Mouse (Mus musculus) left cerebral cortex, postnatal 14 days (tissue): ENCODE measurements around the gene Tulp4. TPM values are rescaled to one million over a fixed set of nuclear protein-coding genes. Genes with fewer than 3 reads are reported as not detected.

Experiments
- DNase-seq, 2 experiments: peaks; one replicate each; pipeline ENCODE4 v3.0.0; 2021 to 2022; ENCODE audit warnings: low spot score in 2 of 2, mixed read lengths in 1 of 2
- intact Hi-C: fragments of 180-260 bp; cut with DNase I; formaldehyde crosslinking; loops from one replicate; pipeline ENCODE4 v1.15.1; 2025
- long read RNA-seq, 2 experiments: library from polyadenylated mRNA; stranded (forward); transcript quantifications; one replicate each; pipeline ENCODE4 v2.0.0; 2021
- total RNA-seq, 2 experiments: library from RNA; stranded (reverse); gene quantifications; 2 replicates each; pipeline ENCODE4 v1.2.3; 2021

The Tulp4 gene
- total RNA-seq = 100 to 1,000 TPM; 236 to 261 TPM
- long read RNA-seq, experiment 1, partial matches to known transcripts = 10 of 16 reads
- long read RNA-seq, experiment 1, other reads (novel, unspliced or antisense) = 6 of 16 reads
- long read RNA-seq, experiment 2, full-length matches to known transcripts = 1 of 21 reads
- long read RNA-seq, experiment 2, partial matches to known transcripts = 6 of 21 reads
- long read RNA-seq, experiment 2, other reads (novel, unspliced or antisense) = 14 of 21 reads

DNA sequence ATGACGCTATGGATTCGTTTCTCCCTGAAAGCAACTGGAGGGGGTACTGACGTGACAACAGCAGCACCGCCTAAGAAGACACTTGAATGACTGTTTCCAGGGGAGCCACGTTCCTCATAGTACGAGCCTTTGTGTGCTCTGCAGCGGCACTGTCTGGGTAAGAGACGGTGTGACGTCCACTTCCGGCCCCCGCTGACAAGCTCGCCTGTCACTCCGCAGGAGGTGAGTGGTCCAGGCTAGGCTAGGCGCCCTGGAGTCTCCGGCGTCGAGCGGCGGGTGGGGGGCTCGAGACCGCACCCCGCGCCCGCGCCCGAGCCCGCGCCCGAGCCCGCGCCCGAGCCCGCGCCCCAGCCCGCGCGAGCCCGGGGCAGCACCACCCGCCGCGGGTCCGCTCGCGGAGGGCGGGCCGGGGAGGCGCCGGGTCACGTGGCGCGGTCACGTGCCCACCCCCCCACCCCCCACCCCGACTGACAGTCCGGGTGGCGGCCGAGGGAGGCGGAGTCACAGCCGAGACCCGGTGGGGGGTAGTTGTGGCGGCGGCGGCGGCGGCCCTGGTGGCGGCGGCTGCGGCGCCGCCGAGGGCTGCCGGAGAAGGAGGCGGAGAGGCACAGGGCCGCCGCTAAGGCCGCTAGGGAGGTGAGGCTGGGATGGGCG, at the start of gene Tulp4:
Tulp4 (plus strand) TSS at position 77 of the 654 bp plus-strand sequence.
- intact Hi-C loops = loop anchor here (5.0 kb wide), 1 partner anchor 76 kb away; no protein-coding TSS in a partner anchor

GRCm38 (mm10) chr17:6062793-6063192, 43.4 kb upstream of the Tulp4 start:
- intact Hi-C loops = no loop called here
- no peak for DNase-seq

More for the DNA sequence above, at the start of gene Tulp4:
- DNase-seq = peak; percentile 84 to 93

- intact Hi-C loops = no loop called here
- no peak for DNase-seq
These were observed 42.7 kb upstream of the Tulp4 start for GRCm38 (mm10) chr17:6063532-6063931.

- intact Hi-C loops = no loop called here
- no peak for DNase-seq
These were observed 40.2 kb upstream of the Tulp4 start for GRCm38 (mm10) chr17:6066021-6066420.

DNA sequence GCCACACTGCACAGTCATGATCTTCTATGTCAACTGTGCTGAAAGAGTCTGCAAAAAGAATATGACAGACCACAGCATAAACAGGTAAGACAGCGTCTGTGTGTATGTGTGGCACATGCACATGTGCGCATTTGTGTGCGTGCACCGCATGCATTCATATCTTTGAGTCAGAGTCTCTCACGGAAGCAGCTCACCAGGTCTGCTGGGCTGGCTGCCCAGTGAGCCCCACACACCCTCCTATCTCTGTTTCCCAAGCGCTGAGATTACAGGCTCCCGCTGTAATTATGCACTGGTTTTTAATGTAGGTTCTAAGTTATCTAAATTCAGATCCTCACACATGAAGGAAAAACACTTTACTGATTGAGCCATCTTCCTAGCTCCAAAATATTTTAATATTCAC, 38.6 kb upstream of the Tulp4 start:
- DNase-seq = no peak
- intact Hi-C loops = no loop called here

DNA sequence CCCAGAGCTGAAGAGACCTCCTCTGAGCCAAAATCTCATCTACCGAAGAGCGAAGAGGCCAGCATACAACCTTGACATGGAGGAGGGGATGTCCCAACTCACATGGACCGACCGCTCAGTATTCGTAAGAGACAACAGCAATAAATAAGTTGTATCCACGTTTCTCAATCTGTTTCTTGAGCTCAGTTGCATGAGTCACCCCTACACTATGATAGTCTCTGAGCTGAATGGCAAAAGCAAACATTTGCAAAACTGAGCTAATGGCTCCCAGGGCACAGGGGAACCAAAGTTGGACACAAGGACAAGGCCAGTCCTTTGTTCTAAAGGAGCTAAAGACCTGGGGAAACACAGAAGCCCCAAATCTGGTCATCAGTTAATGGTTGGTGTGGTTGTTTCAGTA, 36.4 kb upstream of the Tulp4 start:
- no peak for DNase-seq
- intact Hi-C loops = no loop called here

DNA sequence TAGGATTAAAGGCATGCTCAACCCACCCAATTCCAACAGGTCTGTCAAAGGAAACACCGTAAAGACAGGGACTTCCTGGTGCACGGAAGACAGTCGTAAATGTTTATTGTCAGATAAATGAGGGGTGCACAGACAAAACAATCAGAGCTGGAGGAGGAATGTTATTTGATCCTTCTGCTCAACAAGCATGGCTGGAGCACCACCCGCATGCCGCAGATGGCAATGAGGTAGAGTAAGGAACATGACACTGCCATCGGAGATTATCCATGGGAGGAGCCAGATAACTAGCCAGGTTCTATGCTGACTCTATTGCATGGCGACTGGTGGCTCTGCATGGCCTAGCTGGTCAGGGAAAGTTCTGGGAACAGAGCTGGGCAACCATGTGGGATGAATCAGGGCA, 32.8 kb upstream of the Tulp4 start:
- DNase-seq = no peak
- intact Hi-C loops = no loop called here

- DNase-seq = peak; percentile 97 to 99
- intact Hi-C loops = no loop called here
These were observed 26.7 kb upstream of the Tulp4 start, which contains the start of the genes Serac1 and Gtf2h5 for GRCm38 (mm10) chr17:6079287-6080122. Serac1 (minus strand) TSS chr17:6079741. Gtf2h5 (plus strand) TSS chr17:6079786.

DNA sequence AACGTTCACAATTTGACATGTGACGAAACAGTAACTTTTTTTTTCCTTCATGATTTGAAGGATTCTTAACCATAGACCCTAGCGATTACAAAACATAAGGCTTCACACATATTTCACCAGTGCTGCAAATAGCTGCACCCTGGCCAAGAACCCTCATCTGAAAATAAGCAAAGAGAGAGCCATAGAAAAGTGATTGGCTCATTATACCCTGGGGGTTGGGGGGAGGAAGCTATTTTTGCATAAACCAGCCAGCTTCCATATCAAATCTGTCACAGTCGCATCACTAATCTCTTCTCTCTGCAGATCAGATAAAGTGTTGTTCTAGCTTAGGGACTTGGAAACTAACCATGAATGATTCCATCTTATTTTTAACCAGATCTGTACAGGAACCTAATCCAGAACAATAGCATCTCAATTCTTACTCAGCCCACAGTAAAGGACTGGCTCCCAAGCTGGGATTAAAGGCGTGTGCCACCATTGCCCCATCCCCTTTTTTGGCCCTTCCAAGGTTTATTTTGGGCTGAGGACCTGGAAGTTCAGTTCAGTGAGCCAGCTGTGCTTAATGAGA, 22.8 kb upstream of the Tulp4 start:
- intact Hi-C loops = no loop called here
- no peak for DNase-seq

- DNase-seq = no peak
- intact Hi-C loops = no loop called here
These were observed 14.6 kb upstream of the Tulp4 start for GRCm38 (mm10) chr17:6091604-6092003.

- intact Hi-C loops = no loop called here
- DNase-seq = no peak
These were observed 10.7 kb upstream of the Tulp4 start for GRCm38 (mm10) chr17:6095579-6095978.

- intact Hi-C loops = no loop called here
- DNase-seq = peak; percentile 57 to 70
These were observed 8.4 kb upstream of the Tulp4 start for GRCm38 (mm10) chr17:6097884-6098283.

GRCm38 (mm10) chr17:6102287-6102686, 4.0 kb upstream of the Tulp4 start:
- intact Hi-C loops = no loop called here

GRCm38 (mm10) chr17:6103566-6103965, 2.7 kb upstream of the Tulp4 start:
- DNase-seq = no peak
- intact Hi-C loops = no loop called here

More at GRCm38 (mm10) chr17:6102287-6102686, 4.0 kb upstream of the Tulp4 start:
- DNase-seq = no peak

GRCm38 (mm10) chr17:6107015-6107601, 871 bp downstream of the Tulp4 start:
- intact Hi-C loops = loop anchor here (5.0 kb wide), 1 partner anchor 75 kb away; no protein-coding TSS in a partner anchor
- peak; percentile 39 to 47 for DNase-seq

DNA sequence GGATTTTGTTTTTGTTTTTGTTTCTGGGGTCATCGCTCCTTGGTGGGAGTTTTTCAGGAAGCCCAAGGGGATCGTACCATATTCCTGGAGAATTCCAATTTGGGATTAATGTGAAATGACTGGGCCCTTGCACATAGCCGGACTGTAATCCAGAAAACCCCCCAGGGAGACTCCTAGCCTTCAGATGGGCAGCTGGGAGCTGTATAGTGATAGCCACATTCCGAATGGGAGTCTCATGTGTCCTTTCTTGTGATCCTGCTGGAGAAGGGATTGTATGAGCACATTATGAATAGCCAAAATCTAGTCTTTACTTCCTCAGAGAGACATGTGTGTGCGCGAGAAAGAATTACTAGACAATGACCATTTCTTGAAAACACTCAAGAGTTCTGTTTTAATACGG, 1.9 kb downstream of the Tulp4 start:
- DNase-seq = no peak
- intact Hi-C loops = loop anchor here (5.0 kb wide), 1 partner anchor 74 kb away; no protein-coding TSS in a partner anchor

DNA sequence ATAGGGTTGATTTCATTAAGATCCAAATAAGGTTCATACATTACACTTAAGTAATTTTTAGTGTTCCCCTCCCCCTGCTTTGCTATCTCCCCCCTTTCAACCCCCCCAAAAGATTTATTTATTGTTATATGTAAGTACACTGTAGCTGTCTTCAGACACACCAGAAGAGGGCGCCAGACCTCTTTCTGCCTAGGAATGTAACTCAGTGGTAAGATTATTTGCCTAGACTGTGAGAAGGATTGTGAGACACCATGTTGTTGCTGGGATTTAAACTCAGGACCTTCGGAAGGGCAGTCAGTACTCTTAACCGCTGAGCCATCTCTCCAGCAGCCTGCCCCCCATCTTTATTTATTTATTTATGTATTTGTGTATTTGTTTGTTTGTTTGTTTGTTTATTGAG, 4.7 kb downstream of the Tulp4 start:
- no peak for DNase-seq
- intact Hi-C loops = no loop called here

GRCm38 (mm10) chr17:6113653-6114052, 7.4 kb downstream of the Tulp4 start:
- intact Hi-C loops = no loop called here
- no peak for DNase-seq

DNA sequence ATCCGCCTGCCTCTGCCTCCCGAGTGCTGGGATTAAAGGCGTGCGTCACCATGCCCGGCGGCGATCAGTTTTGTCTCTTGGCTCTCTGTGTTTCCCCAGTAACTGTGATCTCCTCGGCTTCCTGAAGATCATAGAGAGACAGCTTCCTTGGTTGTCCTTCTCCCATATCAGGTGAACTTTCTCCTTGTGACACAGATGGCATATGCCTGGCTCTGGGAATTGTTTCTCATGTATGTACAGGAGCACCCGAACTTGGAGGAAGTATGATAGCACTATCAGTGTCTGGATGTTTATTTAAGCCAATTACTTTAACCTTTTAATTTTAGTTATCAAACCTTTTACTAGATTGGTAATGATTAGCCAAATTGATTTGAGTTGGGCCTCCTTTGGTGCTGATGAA, 8.8 kb downstream of the Tulp4 start:
- intact Hi-C loops = no loop called here

More for the DNA sequence above, 8.8 kb downstream of the Tulp4 start:
- no peak for DNase-seq
